Mouse (Mus musculus) forebrain, embryonic 12.5 days (tissue): Measurements from ENCODE around the gene Asf1b. TPM values are rescaled to one million over a fixed set of nuclear protein-coding genes. Genes with fewer than 3 reads are reported as not detected.
A peak's percentile ranks its signal among the peaks of the same experiment; 100 is the strongest.

Experiments used
- ATAC-seq: fragments of 200-750 bp; cut with Nextera tagmentation; 2 replicates; pipeline ENCODE4 v1.8.0; 2017; ENCODE audit warnings: moderate TSS enrichment; ENCODE audit not compliant: low FRiP score
- H3K27ac ChIP-seq: fragments of 300-500 bp; sonication (generic); 2 replicates; pipeline ENCODE4 v1.5.1; 2016; ENCODE audit warnings: mild to moderate bottlenecking
- H3K27me3 ChIP-seq: fragments of 300-500 bp; sonication (generic); 2 replicates; pipeline ENCODE4 v1.6.1; 2016; ENCODE audit warnings: mild to moderate bottlenecking
- H3K36me3 ChIP-seq: fragments of 300-500 bp; sonication (generic); replicated peaks from 2 replicates; pipeline ENCODE4 v1.6.1; 2016; ENCODE audit warnings: mild to moderate bottlenecking
- H3K4me1 ChIP-seq: fragments of 300-500 bp; sonication (generic); 2 replicates; pipeline ENCODE4 v1.6.1; 2016
- H3K4me2 ChIP-seq: fragments of 300-500 bp; sonication (generic); 2 replicates; pipeline ENCODE4 v1.6.1; 2016; ENCODE audit warnings: mild to moderate bottlenecking, moderate library complexity
- H3K4me3 ChIP-seq: fragments of 300-500 bp; sonication (generic); replicated peaks from 2 replicates; pipeline ENCODE4 v1.5.1; 2016; ENCODE audit warnings: mild to moderate bottlenecking
- H3K9ac ChIP-seq: fragments of 300-500 bp; sonication (generic); 2 replicates; pipeline ENCODE4 v1.6.1; 2016; ENCODE audit warnings: mild to moderate bottlenecking
- H3K9me3 ChIP-seq: fragments of 300-500 bp; sonication (generic); 2 replicates; pipeline ENCODE4 v1.6.1; 2016
- WGBS: fragments of 180-500 bp; shearing (Covaris S2); methylation state at CpG from one replicate; pipeline ENCODE4 v1.1.7; 2016; 5-methylcytosine and 5-hydroxymethylcytosine counted together
- polyA plus RNA-seq: library from polyadenylated mRNA; unstranded; fragments of >200 nt; fragmentation: Nextera tagmentation; extraction: Ambion mirVana; gene quantifications from 2 replicates; pipeline ENCODE4 v1.2.1, GENCODE M21; 2016

Gene Asf1b
- polyA plus RNA-seq, 1 experiment from 2014 or later, result 59.0 TPM

GRCm38 (mm10) chr8:83934222-83934621, 21.1 kb upstream of the Asf1b start:
- H3K36me3 ChIP-seq, result peaks cover 100% of the 10 kb centered on the region
- no peaks in the 10 kb centered on the region for H3K4me1 ChIP-seq
- no peak overlapping the region for H3K4me3 ChIP-seq
- H3K9ac ChIP-seq, result no peak overlapping the region
- no peak overlapping the region for H3K4me2 ChIP-seq
- no peaks in the 10 kb centered on the region for H3K9me3 ChIP-seq
- no peak overlapping the region for H3K27ac ChIP-seq
- ATAC-seq, result no peak
- 89% methylated on average over 5 of the region's 5 CpGs for WGBS
- H3K27me3 ChIP-seq, result no peaks in the 10 kb centered on the region

DNA sequence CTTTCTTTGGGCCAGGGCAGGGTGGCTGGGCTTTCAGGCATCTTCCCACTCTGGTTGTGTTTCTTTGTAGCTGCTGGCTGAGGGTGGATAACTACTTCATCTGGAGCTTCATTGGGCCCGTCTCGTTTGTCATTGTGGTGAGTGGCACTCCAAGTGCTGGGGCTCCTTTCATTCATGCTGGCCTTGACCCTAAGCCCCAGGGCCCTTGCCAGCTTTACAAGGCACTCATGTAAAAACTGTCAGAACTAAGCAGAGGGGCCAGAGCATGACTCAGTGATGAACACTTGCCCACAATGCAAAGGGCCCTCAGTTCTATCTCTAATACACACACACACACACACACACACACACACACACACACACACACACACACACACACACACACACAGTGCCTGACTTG, 20.3 kb upstream of the Asf1b start:
- ATAC-seq, result no peak
- no peak overlapping the region for H3K27ac ChIP-seq
- H3K9ac ChIP-seq, result no peak overlapping the region
- H3K4me2 ChIP-seq, result no peak overlapping the region
- no peaks in the 10 kb centered on the region for H3K27me3 ChIP-seq
- no peak overlapping the region for H3K4me3 ChIP-seq
- peaks cover 98% of the 10 kb centered on the region for H3K36me3 ChIP-seq
- H3K4me1 ChIP-seq, result no peaks in the 10 kb centered on the region
- H3K9me3 ChIP-seq, result no peaks in the 10 kb centered on the region
- whole genome bisulfite sequencing, result 70% methylated on average over 2 of the region's 2 CpGs

DNA sequence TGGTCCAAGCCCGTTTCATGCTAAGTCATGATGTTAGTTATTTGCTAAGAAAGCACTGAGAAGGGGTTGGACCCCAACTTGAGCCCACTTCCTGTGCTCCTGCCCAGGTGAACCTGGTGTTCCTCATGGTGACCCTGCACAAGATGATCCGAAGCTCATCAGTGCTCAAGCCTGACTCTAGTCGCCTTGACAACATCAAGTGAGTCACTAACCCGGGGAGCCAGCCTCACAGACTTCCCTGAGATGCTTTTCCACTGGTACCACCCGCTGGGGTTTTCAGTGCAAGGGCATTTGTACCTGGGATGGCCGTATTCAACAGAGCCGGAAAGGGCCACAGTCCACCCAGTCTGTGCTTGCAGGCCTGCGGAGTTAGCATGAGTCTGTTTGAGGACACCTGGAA, 19.9 kb upstream of the Asf1b start:
- no peak for ATAC-seq
- no peak overlapping the region for H3K9ac ChIP-seq
- H3K27me3 ChIP-seq, result no peaks in the 10 kb centered on the region
- peaks cover 98% of the 10 kb centered on the region for H3K36me3 ChIP-seq
- no peak overlapping the region for H3K4me2 ChIP-seq
- 94% methylated on average over 8 of the region's 8 CpGs for WGBS
- H3K9me3 ChIP-seq, result no peaks in the 10 kb centered on the region
- no peaks in the 10 kb centered on the region for H3K4me1 ChIP-seq
- no peak overlapping the region for H3K27ac ChIP-seq
- H3K4me3 ChIP-seq, result no peak overlapping the region

DNA sequence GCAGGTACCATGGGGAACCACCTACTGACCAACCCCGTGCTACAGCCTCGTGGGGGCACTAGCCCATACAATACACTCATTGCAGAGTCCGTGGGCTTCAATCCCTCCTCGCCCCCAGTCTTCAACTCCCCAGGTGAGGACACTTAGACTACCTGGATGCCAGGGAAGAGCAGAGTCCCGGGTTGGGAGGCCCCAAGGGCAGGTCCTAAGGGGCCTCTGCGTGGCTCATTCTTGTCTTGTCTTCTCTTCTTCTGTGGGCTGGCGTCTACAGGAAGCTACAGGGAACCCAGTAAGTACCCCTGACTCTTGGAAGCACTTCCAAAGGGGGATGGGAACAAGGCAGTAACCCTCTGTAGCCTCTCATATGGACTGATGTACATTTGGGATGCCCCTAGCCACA, 17.7 kb upstream of the Asf1b start:
- Histone ChIP-seq H3K9ac (no peak overlapping the region), H3K4me2 (no peak overlapping the region), H3K4me3 (no peak overlapping the region), H3K27me3 (no peaks in the 10 kb centered on the region), H3K27ac (no peak overlapping the region), H3K9me3 (no peaks in the 10 kb centered on the region), H3K4me1 (no peaks in the 10 kb centered on the region), H3K36me3 (peaks cover 77% of the 10 kb centered on the region)
- WGBS, result 81% methylated on average over 7 of the region's 7 CpGs
- ATAC-seq, result no peak

GRCm38 (mm10) chr8:83938330-83938729, 17.0 kb upstream of the Asf1b start:
- Histone ChIP-seq H3K27ac (no peak overlapping the region), H3K9me3 (no peaks in the 10 kb centered on the region), H3K4me3 (no peak overlapping the region), H3K27me3 (no peaks in the 10 kb centered on the region), H3K4me1 (no peaks in the 10 kb centered on the region), H3K4me2 (no peak overlapping the region), H3K9ac (no peak overlapping the region), H3K36me3 (peaks cover 70% of the 10 kb centered on the region)
- 94% methylated on average over 15 of the region's 15 CpGs for WGBS
- no peak for ATAC-seq

DNA sequence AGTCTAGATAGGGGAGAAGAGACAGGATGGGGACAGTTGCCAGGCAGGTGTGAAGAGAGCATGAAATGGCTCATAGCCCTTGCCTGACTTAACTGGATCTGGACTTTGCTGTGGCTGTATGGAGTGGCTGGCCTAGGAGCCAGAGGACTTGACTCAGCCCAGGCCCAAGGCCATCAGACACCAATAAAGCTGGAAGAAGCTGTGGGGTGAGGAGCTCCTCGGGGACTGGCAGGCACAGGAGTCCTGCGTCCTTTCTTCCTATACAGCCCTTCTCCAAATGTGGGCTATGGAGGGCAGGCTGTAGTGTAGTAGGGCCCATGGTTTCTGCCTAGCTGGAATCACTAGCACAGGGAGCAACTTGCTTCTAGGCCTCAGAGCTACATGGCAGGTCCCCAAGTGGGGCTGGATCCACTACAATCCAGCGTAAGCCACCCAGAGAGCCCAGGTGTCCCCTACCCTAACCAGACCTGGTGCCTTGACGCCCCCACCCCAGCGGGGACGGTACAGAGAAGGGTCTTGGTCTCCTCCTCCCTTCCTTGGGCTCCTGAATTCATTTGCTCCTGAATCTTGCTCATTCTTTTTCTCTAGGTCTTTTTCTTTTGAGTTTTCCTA, 14.1 kb upstream of the Asf1b start:
- Histone ChIP-seq H3K4me1 (no peaks in the 10 kb centered on the region), H3K9me3 (no peaks in the 10 kb centered on the region), H3K4me3 (no peak overlapping the region), H3K9ac (no peak overlapping the region), H3K36me3 (peaks cover 41% of the 10 kb centered on the region), H3K4me2 (no peak overlapping the region), H3K27ac (no peak overlapping the region), H3K27me3 (no peaks in the 10 kb centered on the region)
- WGBS, result 84% methylated on average over 6 of the region's 6 CpGs
- ATAC-seq, result 0 out of 2 replicates have a peak, but pooled peaks have one; percentile 30

GRCm38 (mm10) chr8:83942446-83942845, 12.9 kb upstream of the Asf1b start:
- Histone ChIP-seq H3K27me3 (no peaks in the 10 kb centered on the region), H3K4me2 (no peak overlapping the region), H3K36me3 (peaks cover 29% of the 10 kb centered on the region), H3K4me1 (no peaks in the 10 kb centered on the region), H3K9me3 (no peaks in the 10 kb centered on the region), H3K27ac (no peak overlapping the region), H3K9ac (no peak overlapping the region), H3K4me3 (no peak overlapping the region)
- 81% methylated on average over 1 of the region's 1 CpGs for WGBS
- ATAC-seq, result no peak

GRCm38 (mm10) chr8:83945540-83945939, 9.8 kb upstream of the Asf1b start:
- ATAC-seq, result no peak
- Histone ChIP-seq H3K4me2 (no peak overlapping the region), H3K36me3 (no peaks in the 10 kb centered on the region), H3K9ac (no peak overlapping the region), H3K27ac (no peak overlapping the region), H3K4me3 (no peak overlapping the region), H3K9me3 (no peaks in the 10 kb centered on the region), H3K27me3 (no peaks in the 10 kb centered on the region), H3K4me1 (no peaks in the 10 kb centered on the region)
- 63% methylated on average over 3 of the region's 3 CpGs for WGBS

DNA sequence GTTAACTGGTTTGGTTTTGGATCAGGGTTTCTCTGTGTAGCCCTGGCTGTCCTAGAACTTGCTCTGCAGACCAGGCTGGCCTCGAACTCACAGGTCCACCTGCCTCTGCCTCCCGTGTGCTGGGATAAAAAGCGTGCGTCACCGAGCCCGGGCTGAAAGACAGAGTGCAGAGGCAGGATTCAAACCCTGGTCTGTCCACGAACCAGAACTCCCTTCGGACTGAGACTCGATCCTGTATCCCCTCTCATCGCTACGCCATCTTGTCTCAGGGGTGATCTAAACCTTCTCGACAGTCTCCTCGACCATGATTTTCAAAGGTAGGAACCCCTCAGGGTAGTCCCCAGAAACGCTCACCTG, 580 bp upstream of the Asf1b start:
- H3K4me3 ChIP-seq, result peak overlapping the region; percentile 72
- 0 out of 2 replicates have a peak overlapping the region, but pooled peaks have one; percentile 32 for H3K27ac ChIP-seq
- no peaks in the 10 kb centered on the region for H3K9me3 ChIP-seq
- H3K27me3 ChIP-seq, result no peaks in the 10 kb centered on the region
- no peak for ATAC-seq
- peaks cover 23% of the 10 kb centered on the region for H3K4me1 ChIP-seq
- WGBS, result under 1% methylated on average over 14 of the region's 14 CpGs
- no peaks in the 10 kb centered on the region for H3K36me3 ChIP-seq
- H3K9ac ChIP-seq, result peak overlapping the region; percentile 54
- H3K4me2 ChIP-seq, result peak overlapping the region; percentile 52

- no peaks in the 10 kb centered on the region for H3K36me3 ChIP-seq
- H3K27ac ChIP-seq, result no peak overlapping the region
- H3K9me3 ChIP-seq, result no peaks in the 10 kb centered on the region
- peaks cover 23% of the 10 kb centered on the region for H3K4me1 ChIP-seq
- peak overlapping the region; percentile 91 for H3K4me2 ChIP-seq
- peak overlapping the region; percentile 72 for H3K4me3 ChIP-seq
- no peaks in the 10 kb centered on the region for H3K27me3 ChIP-seq
- 1% methylated on average over 15 of the region's 15 CpGs for WGBS
- ATAC-seq, result no peak
- peak overlapping the region; percentile 69 for H3K9ac ChIP-seq
Measured at GRCm38 (mm10) chr8:83955958-83956218, 581 bp downstream of the Asf1b start.

GRCm38 (mm10) chr8:83956789-83957188, 1.5 kb downstream of the Asf1b start:
- H3K27ac ChIP-seq, result no peak overlapping the region
- no peaks in the 10 kb centered on the region for H3K36me3 ChIP-seq
- 38% methylated on average over 1 of the region's 1 CpGs for WGBS
- H3K4me2 ChIP-seq, result peak overlapping the region; percentile 91
- peak overlapping the region; percentile 69 for H3K9ac ChIP-seq
- ATAC-seq, result no peak
- H3K4me1 ChIP-seq, result peaks cover 23% of the 10 kb centered on the region
- no peaks in the 10 kb centered on the region for H3K9me3 ChIP-seq
- no peaks in the 10 kb centered on the region for H3K27me3 ChIP-seq
- peak overlapping the region; percentile 72 for H3K4me3 ChIP-seq

DNA sequence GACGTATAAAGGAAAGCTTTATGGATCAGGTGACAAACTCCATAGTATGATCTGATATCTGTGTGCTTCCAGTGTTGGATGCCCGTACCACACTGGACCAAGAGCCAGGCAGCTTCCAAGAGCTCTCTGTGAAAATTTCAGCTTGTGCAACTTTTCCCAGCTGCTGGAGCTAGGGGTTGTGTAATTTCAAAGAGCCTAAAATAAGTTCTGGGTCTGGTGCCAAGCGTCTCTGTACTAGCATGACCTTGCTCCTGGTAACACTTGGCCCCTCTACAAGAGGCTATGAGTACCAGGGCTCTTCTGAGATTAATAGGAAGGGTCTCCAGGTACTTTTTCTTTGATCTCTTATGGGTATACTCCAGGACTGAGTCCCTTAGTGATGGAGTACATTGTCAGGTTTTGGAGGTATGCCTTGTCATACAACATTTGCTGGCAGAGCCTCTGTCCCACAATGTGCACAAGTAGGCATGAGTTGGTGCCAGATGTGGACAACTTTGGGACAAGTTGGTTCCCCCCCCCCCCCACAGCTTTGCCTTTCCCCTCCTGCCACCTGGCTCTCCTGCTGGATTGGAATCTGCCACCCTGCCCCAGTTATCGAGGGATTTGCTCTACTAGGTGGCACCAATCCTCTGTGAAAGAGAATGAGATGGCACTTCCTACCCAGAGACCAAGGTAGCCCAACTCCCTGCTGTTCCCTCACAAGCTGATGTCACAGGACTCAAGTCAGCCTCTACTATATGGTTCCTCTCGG, 8.9 kb downstream of the Asf1b start:
- H3K4me3 ChIP-seq, result no peak overlapping the region
- H3K9me3 ChIP-seq, result no peaks in the 10 kb centered on the region
- peaks cover 30% of the 10 kb centered on the region for H3K36me3 ChIP-seq
- no peak overlapping the region for H3K9ac ChIP-seq
- no peak overlapping the region for H3K4me2 ChIP-seq
- H3K4me1 ChIP-seq, result no peaks in the 10 kb centered on the region
- no peaks in the 10 kb centered on the region for H3K27me3 ChIP-seq
- no peak for ATAC-seq
- H3K27ac ChIP-seq, result no peak overlapping the region
- WGBS, result 92% methylated on average over 5 of the region's 5 CpGs

GRCm38 (mm10) chr8:83967701-83968100, 12.4 kb downstream of the Asf1b start:
- 94% methylated on average over 7 of the region's 7 CpGs for whole genome bisulfite sequencing
- peaks cover 39% of the 10 kb centered on the region for H3K36me3 ChIP-seq
- H3K4me2 ChIP-seq, result no peak overlapping the region

More at GRCm38 (mm10) chr8:83967701-83968100, 12.4 kb downstream of the Asf1b start:
- Histone ChIP-seq H3K9me3 (no peaks in the 10 kb centered on the region), H3K27me3 (no peaks in the 10 kb centered on the region), H3K9ac (no peak overlapping the region), H3K4me1 (peaks cover 9% of the 10 kb centered on the region), H3K4me3 (no peak overlapping the region), H3K27ac (no peak overlapping the region)
- no peak for ATAC-seq
